Mouse (Mus musculus) lung, adult 2 months (tissue): ENCODE results near the gene Pcif1.

Experiments
- CTCF ChIP-seq: fragments of 200-500 bp; IDR thresholded peaks from 2 replicates; pipeline ENCODE4 v1.5.1; 2011; ENCODE audit warnings: mild to moderate bottlenecking, low read length, control low read depth; ENCODE audit not compliant: insufficient read depth
- POLR2A ChIP-seq: fragments of 200-500 bp; IDR thresholded peaks from 2 replicates; pipeline ENCODE4 v1.6.1; 2011; ENCODE audit warnings: low read depth, mild to moderate bottlenecking, control low read depth, low read length, borderline replicate concordance; ENCODE audit errors: extremely low read depth

GRCm38 (mm10) chr2:164898008-164898407 lies 18.9 kb downstream of the Pcif1 start:
- TF ChIP-seq CTCF: no peak
- no peak for TF ChIP-seq POLR2A
